Mouse (Mus musculus) erythroid progenitor cell, adult 5-6 weeks (primary cell): ENCODE results near the gene Ttc25. TPM values are rescaled to one million over a fixed set of nuclear protein-coding genes. Genes with fewer than 3 reads are reported as not detected.
"Not testable (repeated sequence)": the region's sequence is repeated elsewhere in the genome, so short reads cannot be mapped to it uniquely, and the experiment has no call there.

ENCODE experiments used
- ATAC-seq: replicated peaks from 2 replicates; pipeline ENCODE4 v1.8.0; 2016; ENCODE audit warnings: moderate number of reproducible peaks, mild to moderate bottlenecking, moderate TSS enrichment, inconsistent platforms; ENCODE audit not compliant: poor library complexity, low FRiP score, severe bottlenecking
- total RNA-seq, 2 experiments: library from RNA; stranded (forward) in 1 of 2; stranded (reverse) in 1 of 2; fragments of 150-400 nt in 1 of 2; fragments of 186-747, 209-891 nt in 1 of 2; gene quantifications; 2 replicates each; pipeline versions ENCODE4 v1.2.3 to v1.2.4; 2015 to 2017; ENCODE audit warnings: low replicate concordance in 2 of 2

The Ttc25 gene
- total RNA-seq, 2 experiments from 2014 or later = not detected

GRCm38 (mm10) chr11:100592346-100593046 is 47.1 kb downstream of the Ttc25 start:
- ATAC-seq = no peak

DNA sequence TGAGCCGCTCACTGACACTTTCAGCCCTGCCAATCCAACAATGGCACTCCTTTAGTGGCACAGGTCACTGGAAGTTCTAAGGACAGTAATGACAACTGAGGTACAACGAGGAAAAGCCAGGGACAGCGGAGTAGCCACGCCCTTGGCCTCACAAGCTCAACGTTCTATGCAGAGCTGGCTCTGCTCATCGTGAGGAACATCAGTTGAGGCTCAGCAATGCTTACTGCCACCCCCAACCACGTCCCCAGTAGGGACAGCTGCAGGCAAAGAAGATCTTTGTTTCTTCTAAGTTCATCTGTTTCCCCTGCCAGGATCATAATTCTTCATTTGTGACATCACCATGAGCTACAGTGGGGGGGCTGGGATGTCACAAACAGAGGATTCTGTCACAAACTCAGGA is 49.2 kb downstream of the Ttc25 start:
- ATAC-seq = no peak

- ATAC-seq = no peak
Measured at GRCm38 (mm10) chr11:100595533-100595932, 50.1 kb downstream of the Ttc25 start.

DNA sequence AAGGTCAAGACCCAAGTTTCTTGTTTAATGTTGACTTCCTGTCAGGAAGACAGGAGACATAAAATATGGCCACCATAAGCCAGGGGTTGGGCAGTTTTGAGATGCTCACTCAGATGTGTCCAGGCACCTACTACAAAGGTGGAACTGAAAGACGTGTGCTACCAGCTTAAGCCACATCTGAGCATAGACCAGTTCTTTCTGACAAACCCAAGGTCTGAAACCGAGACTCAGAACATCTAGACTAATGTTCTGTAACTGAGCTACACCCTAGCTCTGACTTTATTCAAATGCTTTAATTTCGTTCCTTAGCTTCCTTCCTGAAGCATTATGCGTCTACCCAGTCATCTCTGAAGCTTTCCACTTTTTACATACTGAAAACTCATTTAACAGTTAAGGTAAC is 52.7 kb downstream of the Ttc25 start:
- no peak for ATAC-seq

GRCm38 (mm10) chr11:100601372-100601771 is 56.0 kb downstream of the Ttc25 start:
- no peak for ATAC-seq

- ATAC-seq = no peak
Measured at GRCm38 (mm10) chr11:100603155-100603554, 57.7 kb downstream of the Ttc25 start.

- no peak for ATAC-seq
Measured at GRCm38 (mm10) chr11:100603813-100604212, 58.4 kb downstream of the Ttc25 start.

DNA sequence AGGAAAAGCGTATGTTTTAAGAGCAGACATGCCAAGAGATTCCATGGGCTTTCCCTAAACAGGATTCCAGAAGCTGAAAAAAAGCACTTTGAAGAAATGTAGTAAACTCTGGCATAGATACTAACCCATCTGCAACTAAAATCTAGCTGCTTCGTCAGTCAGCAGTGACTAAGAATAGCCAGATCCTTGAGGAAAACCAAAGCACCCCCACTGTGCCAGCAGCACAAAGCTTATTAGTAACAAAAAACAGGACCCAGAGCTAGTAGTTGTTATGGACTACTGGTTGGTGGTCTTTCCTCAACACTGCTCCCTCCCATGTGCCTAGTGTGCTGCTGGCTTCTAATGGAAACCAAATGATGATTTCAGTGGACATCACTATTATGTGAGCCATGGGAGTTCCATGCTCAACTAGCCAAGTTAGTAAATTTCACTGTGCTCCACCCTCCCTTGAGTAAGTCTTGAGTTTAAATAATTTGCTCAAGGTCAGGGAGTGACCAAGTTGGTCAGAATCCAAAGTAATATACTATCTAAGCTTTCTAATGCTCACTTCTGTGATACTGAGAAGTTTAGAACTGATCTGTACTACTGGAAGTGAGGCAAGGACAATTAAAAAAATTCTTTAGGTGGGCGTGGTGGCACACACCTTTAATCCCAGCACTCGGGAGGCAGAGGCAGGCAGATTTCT is 59.1 kb downstream of the Ttc25 start:
- ATAC-seq = no peak

DNA sequence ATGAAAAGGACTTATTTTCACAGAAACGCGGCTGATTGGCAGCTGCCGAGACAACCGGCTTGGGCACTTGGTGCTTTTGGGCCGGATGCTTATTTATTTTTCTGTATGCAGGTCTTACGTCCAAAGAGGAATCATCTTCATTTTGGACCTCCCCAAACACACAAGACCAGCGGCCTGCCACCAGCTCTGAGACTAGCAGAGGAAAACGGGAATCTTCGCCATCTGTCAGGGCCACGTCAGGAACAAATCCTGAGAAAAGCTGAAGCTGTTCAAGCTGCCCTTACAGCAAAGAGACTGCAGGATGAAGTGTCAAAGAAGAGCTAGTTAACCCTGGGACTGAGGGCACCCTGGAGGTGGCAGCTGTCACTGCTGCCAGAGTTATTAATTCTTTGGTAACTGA is 60.0 kb downstream of the Ttc25 start:
- no peak for ATAC-seq

DNA sequence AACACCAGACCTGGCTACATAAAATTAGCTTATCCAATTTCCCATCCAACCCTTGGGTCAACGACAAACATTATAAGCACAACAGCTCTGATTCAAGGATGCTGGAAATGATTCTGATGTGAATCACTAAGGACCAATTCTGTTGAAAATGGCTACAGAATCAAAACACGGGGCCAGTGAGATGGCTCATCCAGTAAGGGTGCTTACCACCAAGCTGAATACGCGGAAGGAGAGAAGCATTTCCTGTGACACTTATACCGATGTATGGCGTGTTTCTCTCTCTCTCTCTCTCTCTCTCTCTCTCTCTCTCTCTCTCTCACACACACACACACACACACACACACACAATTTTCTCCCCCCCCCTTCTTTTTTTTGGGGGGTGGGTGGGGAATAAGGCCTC is 61.7 kb downstream of the Ttc25 start:
- ATAC-seq = no peak

GRCm38 (mm10) chr11:100608796-100609195 is 63.4 kb downstream of the Ttc25 start:
- no peak for ATAC-seq

- no peak for ATAC-seq
Measured at GRCm38 (mm10) chr11:100609355-100609996, 64.1 kb downstream of the Ttc25 start.

- ATAC-seq = no peak
Measured at GRCm38 (mm10) chr11:100609997-100610680, 64.7 kb downstream of the Ttc25 start.

DNA sequence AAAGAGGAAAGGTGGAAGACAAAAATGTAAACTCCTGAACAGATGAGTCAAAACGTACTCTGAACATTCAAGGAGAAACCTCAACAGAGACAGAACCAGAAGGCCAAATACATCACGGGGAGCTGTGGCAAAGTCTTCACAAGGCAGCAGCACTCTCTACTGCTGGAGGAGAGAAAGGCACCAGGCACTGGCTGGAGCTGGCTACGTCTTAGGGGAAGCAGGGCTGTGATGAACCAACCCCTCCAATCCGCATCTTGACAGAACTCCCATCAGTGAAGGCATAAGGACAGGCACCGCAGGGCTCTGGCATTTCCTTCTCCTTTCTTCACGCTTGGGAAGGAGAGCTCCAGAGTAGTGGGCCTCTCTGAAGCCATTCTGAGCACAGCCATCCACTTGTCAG is 66.2 kb downstream of the Ttc25 start:
- ATAC-seq = no peak

DNA sequence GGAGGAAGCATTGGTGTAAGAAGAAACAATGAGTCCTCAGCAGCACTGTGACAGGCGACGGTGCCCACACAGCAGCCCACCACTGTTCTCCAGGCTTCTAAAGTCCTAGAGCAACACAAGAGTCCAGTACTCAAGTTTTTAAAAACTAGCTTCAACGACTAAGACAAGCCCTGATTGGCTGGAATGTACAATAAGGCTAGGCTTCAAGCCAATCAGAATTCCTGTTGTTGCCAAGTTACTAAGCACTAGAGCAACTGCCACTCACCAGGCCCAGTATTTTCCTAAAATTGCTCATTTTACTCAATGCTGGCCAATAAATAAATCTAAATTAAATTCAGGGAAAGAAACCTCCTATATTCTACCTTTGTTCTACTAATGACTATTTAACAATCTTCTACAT is 67.8 kb downstream of the Ttc25 start:
- ATAC-seq = no peak

- ATAC-seq = no peak
Measured at GRCm38 (mm10) chr11:100616332-100616731, 70.9 kb downstream of the Ttc25 start.

DNA sequence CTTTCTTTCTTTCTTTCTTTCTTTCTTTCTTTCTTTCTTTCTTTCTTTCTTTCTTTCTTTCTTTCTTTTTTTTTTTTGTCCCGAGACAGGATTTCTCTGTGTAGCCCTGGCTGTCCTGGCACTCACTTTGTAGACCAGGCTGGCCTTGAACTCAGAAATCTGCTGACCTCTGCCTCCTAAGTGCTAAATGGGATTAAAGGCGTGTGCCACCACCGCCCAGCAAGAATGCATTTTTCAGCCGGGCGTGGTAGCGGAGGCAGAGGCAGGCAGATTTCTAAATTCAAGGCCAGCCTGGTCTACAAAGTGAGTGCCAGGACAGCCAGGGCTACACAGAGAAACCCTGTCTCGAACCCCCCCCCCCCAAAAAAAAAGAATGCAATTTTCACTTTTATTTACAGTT is 71.4 kb downstream of the Ttc25 start:
- ATAC-seq = not testable (repeated sequence)

DNA sequence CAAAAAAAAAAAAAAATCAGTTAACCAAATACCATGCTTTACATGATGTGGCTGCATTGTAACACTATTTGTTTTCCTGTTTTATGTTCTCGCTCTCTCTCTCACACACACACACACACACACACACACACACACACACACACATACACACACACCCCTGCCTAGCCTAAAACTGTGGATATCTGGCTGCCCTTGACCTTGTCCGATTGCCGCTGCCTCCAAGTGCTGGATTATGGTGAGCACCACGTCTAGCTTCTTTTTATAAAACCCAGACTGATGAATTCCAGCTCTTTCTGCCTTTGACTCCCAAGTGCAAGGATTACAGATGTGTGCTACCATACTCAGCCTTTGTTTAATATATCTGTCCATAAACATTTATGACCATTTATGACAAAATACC is 72.1 kb downstream of the Ttc25 start:
- ATAC-seq = no peak

GRCm38 (mm10) chr11:100618761-100619484 is 73.5 kb downstream of the Ttc25 start, which contains the start of gene Nkiras2:
TSS of gene Nkiras2 (plus strand) at chr11:100619244.
- peak; percentile 4; the same call in 1 of the 2 replicates for ATAC-seq

- ATAC-seq = peak; percentile 91
Measured at GRCm38 (mm10) chr11:100619485-100619975, 74.1 kb downstream of the Ttc25 start.
